Mouse (Mus musculus) CH12.LX (cell line): ENCODE data around the gene Rims1.

ENCODE experiments used
- MEF2A ChIP-seq: IDR thresholded peaks from 2 replicates; pipeline ENCODE4 v1.6.1; 2014; ENCODE audit warnings: low read depth, mild to moderate bottlenecking, inconsistent platforms, low read length, improper control_type of control experiment, borderline replicate concordance
- POLR2A ChIP-seq: IDR thresholded peaks from 2 replicates; pipeline ENCODE4 v1.6.1; 2011; ENCODE audit warnings: low read depth, mild to moderate bottlenecking, improper control_type of control experiment, low read length

GRCm38 (mm10) chr1:22377652-22378051 is 428.1 kb downstream of the Rims1 start:
- TF ChIP-seq POLR2A (no peak), MEF2A (no peak)
